Mouse (Mus musculus) ES-Bruce4 (cell line): ENCODE results near the gene Vkorc1l1. TPM values are rescaled to one million over a fixed set of nuclear protein-coding genes. Genes with fewer than 3 reads are reported as not detected.

Experiments
- H3K27ac ChIP-seq: 2 replicates; pipeline ENCODE4 v1.5.1; 2012; ENCODE audit warnings: low read length, inconsistent platforms; ENCODE audit not compliant: insufficient read depth
- H3K27me3 ChIP-seq: 2 replicates; pipeline ENCODE4 v1.6.1; 2012; ENCODE audit warnings: mild to moderate bottlenecking, low read length, inconsistent platforms; ENCODE audit not compliant: control insufficient read depth, poor library complexity, insufficient read depth, severe bottlenecking
- H3K36me3 ChIP-seq: 2 replicates; pipeline ENCODE4 v1.6.1; 2012; ENCODE audit warnings: inconsistent platforms, mild to moderate bottlenecking, low read length, moderate library complexity; ENCODE audit not compliant: control insufficient read depth, poor library complexity, insufficient read depth, severe bottlenecking
- H3K4me1 ChIP-seq: one replicate; pipeline ENCODE4 v1.8.1; 2011; ENCODE audit warnings: low read length; ENCODE audit not compliant: control insufficient read depth, insufficient read depth
- H3K4me3 ChIP-seq: 2 replicates; pipeline ENCODE4 v1.5.1; 2011; ENCODE audit warnings: low read depth, mild to moderate bottlenecking, low read length
- H3K9ac ChIP-seq: 2 replicates; pipeline ENCODE4 v1.6.1; 2012; ENCODE audit warnings: low read depth, mild to moderate bottlenecking, inconsistent platforms; ENCODE audit not compliant: poor library complexity, severe bottlenecking
- H3K9me3 ChIP-seq: replicated peaks from 2 replicates; pipeline ENCODE4 v1.6.1; 2012; ENCODE audit warnings: mild to moderate bottlenecking, low read length, inconsistent platforms; ENCODE audit not compliant: control insufficient read depth, poor library complexity, insufficient read depth, severe bottlenecking
- CTCF ChIP-seq: IDR thresholded peaks from one replicate; pipeline ENCODE4 v1.8.1; 2011; ENCODE audit warnings: low read depth, low read length
- EP300 ChIP-seq: IDR thresholded peaks from 2 replicates; pipeline ENCODE4 v1.6.1; 2011; ENCODE audit warnings: low read depth, low read length; ENCODE audit not compliant: insufficient read depth
- POLR2A ChIP-seq: IDR thresholded peaks from one replicate; pipeline ENCODE4 v1.8.1; 2011; ENCODE audit warnings: low read length; ENCODE audit not compliant: insufficient read depth
- polyA plus RNA-seq: library from polyadenylated mRNA; stranded (reverse); fragments of >200 nt; gene quantifications from 2 replicates; pipeline ENCODE4 v1.2.4, GENCODE M21; 2011; ENCODE audit warnings: low read depth; ENCODE audit not compliant: missing spikeins, insufficient read depth, insufficient read length

Vkorc1l1 gene
- polyA plus RNA-seq, 1 experiment, result 72.6 TPM

GRCm38 (mm10) chr5:129919320-129919719 is 22.4 kb upstream of the Vkorc1l1 start:
- Histone ChIP-seq H3K4me3 (no peak overlapping the region), H3K36me3 (no peaks in the 10 kb centered on the region), H3K27ac (peak overlapping the region; percentile 86), H3K9ac (peak overlapping the region; percentile 49), H3K4me1 (peaks cover 2% of the 10 kb centered on the region), H3K27me3 (no peaks in the 10 kb centered on the region), H3K9me3 (no peaks in the 10 kb centered on the region)
- peak; percentile 57; the same call in 1 of the 2 replicates for TF ChIP-seq EP300
- no peak for TF ChIP-seq CTCF
- TF ChIP-seq POLR2A, result peak; percentile 4

- Histone ChIP-seq H3K4me3 (no peak overlapping the region), H3K9me3 (no peaks in the 10 kb centered on the region)
- TF ChIP-seq POLR2A, result no peak
- peak; percentile 44 for TF ChIP-seq CTCF
Measured at GRCm38 (mm10) chr5:129921972-129922371, 19.8 kb upstream of the Vkorc1l1 start.

GRCm38 (mm10) chr5:129924820-129925452 is 16.8 kb upstream of the Vkorc1l1 start:
- TF ChIP-seq CTCF, result no peak
- H3K9ac ChIP-seq, result no peak overlapping the region
- no peak overlapping the region for H3K4me3 ChIP-seq
- H3K27ac ChIP-seq, result no peak overlapping the region
- H3K27me3 ChIP-seq, result no peaks in the 10 kb centered on the region
- no peaks in the 10 kb centered on the region for H3K9me3 ChIP-seq
- H3K36me3 ChIP-seq, result no peaks in the 10 kb centered on the region
- H3K4me1 ChIP-seq, result no peaks in the 10 kb centered on the region

More at GRCm38 (mm10) chr5:129921972-129922371, 19.8 kb upstream of the Vkorc1l1 start:
- Histone ChIP-seq H3K27me3 (no peaks in the 10 kb centered on the region), H3K9ac (no peak overlapping the region), H3K27ac (no peak overlapping the region), H3K4me1 (no peaks in the 10 kb centered on the region), H3K36me3 (no peaks in the 10 kb centered on the region)

GRCm38 (mm10) chr5:129925933-129926332 is 15.8 kb upstream of the Vkorc1l1 start:
- no peaks in the 10 kb centered on the region for H3K4me1 ChIP-seq
- H3K27ac ChIP-seq, result no peak overlapping the region
- H3K27me3 ChIP-seq, result no peaks in the 10 kb centered on the region
- no peak for TF ChIP-seq CTCF
- TF ChIP-seq EP300, result no peak
- no peak for TF ChIP-seq POLR2A
- no peaks in the 10 kb centered on the region for H3K9me3 ChIP-seq
- H3K36me3 ChIP-seq, result no peaks in the 10 kb centered on the region
- no peak overlapping the region for H3K4me3 ChIP-seq
- H3K9ac ChIP-seq, result no peak overlapping the region

DNA sequence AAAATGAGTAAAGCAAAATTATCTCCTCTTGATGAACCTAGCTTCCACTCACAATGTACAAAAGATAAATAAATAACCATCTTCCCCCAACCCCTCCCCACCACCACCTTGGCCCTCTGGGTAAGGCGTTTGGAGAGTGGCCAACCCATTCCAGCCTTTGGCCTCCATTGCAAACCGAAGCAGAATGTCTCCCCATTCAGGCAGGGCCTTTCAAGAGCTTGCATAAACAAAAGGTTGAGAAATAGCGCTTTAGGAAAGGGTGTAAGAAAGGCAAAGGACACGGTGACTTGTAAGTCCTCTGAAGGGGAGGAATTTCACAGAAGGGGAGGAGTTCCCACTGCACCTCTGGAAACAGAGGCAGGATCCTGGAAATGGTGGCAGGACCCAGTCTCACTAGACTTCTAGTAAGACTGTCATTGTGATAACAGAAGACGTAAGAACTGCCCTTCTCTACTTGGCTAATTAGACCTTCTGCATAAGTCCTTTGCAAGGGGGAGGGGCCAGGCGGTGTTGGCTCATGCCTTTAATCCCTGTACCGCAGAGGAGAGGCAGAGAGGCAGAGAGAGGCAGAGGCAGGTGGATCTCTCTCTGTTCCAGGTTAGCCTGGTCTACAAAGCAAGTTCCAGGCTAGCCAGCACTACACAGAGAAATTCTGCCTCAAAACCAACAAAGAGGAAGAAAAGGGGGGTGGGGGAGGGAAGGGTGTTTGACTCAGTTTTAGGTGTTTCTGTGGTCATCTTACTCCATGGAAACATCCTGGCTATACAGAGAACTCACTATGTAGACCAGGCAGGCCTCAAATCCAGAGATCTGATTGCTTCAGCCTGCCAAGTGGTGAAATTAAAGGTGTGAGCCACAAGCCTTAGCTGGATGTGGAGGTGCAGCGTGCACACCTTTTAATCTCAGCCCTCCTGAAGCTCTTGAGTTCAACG is 11.6 kb upstream of the Vkorc1l1 start:
- Histone ChIP-seq H3K36me3 (no peaks in the 10 kb centered on the region), H3K4me1 (no peaks in the 10 kb centered on the region), H3K9ac (peak overlapping the region; percentile 5; the same call in 1 of the 2 replicates), H3K27me3 (no peaks in the 10 kb centered on the region), H3K9me3 (no peaks in the 10 kb centered on the region), H3K27ac (peak overlapping the region; percentile 42), H3K4me3 (peak overlapping the region; percentile 17; the same call in 1 of the 2 replicates)
- TF ChIP-seq CTCF (no peak), POLR2A (no peak), EP300 (no peak)

DNA sequence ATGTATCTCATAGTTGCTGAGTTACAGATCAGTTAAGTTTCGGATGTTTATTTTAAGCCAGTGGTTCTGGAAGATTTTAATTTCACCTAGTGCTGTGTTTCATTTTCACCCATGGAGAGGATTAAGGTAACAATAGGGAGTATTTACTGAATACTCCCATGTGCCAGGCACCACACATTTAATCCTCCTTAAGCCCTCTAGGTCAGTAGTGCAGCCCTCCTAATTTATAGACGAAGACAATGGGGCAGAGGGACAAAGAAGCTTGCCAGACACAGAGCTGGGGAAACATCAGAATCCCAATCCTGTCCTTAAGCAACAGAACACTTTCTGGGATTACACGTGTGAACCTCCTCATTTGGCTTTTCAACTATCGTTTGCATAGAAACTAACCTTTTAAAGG is 4.8 kb upstream of the Vkorc1l1 start:
- Histone ChIP-seq H3K9ac (no peak overlapping the region), H3K27me3 (no peaks in the 10 kb centered on the region), H3K36me3 (no peaks in the 10 kb centered on the region), H3K4me1 (peaks cover 1% of the 10 kb centered on the region), H3K9me3 (no peaks in the 10 kb centered on the region), H3K4me3 (no peak overlapping the region), H3K27ac (no peak overlapping the region)
- TF ChIP-seq EP300 (no peak), CTCF (no peak), POLR2A (no peak)
